Mouse (Mus musculus) thymus, postnatal 10 days (tissue): ENCODE results near the gene Ryk.

ENCODE experiments used
- DNase-seq, 2 experiments: peaks; one replicate each; pipeline ENCODE4 v3.0.0; 2021; ENCODE audit warnings: low spot score in 2 of 2

Ryk gene

GRCm38 (mm10) chr9:102834742-102835591 lies at the start of gene Ryk:
Ryk (plus strand) TSS chr9:102834917.
- peak in 1 of 2 experiments; percentile 6 for DNase-seq

GRCm38 (mm10) chr9:102789491-102789890 lies 45.2 kb upstream of the Ryk start:
- no peak for DNase-seq

- no peak for DNase-seq
Measured at GRCm38 (mm10) chr9:102791845-102792244, 42.9 kb upstream of the Ryk start.

GRCm38 (mm10) chr9:102792836-102793235 lies 41.9 kb upstream of the Ryk start:
- DNase-seq: no peak

GRCm38 (mm10) chr9:102793286-102793809 lies 41.4 kb upstream of the Ryk start:
- no peak for DNase-seq

DNA sequence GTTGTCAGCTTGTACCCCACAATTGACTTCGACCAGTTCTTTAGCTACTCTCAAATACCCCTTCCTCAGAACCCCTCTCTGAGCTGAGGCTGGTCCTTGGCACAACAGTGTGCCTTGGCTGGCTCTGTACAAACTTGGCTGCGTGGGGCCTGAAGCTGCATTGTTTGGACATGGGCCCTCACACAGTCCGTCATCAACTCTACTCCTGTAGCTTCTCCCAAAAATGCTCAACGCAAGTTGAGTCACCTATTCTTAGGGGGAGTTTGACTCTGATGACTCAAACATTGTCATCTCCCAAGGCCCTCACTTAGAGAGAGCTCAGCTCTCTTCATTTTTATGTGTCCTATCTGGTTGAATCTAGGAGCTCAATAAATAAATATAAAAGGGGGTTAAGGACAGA lies 36.3 kb upstream of the Ryk start:
- DNase-seq: no peak

DNA sequence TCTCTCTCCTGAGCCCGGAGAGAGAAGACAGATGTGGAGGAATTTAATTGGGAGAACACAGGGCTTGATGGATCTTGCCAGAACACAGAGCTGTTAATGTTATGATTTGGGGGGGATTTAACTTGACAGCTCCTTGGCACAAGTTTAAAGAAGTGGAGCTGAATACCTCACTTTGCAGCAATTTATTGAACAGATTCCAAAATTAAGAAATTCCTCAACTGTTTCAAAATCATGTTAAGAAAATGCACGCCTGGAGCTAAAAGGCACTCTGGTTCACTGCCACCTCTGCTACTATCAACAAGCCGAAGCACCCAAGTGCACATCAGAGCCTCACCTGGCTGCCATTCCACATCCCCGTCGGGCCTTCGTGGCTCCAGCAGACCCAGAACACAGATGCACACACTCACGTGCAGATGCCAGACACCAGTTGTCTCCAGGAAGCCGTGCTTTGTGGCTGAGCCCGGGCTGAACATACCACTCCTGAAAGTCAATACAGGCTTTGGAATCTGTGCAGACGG lies 28.6 kb upstream of the Ryk start:
- DNase-seq: no peak

DNA sequence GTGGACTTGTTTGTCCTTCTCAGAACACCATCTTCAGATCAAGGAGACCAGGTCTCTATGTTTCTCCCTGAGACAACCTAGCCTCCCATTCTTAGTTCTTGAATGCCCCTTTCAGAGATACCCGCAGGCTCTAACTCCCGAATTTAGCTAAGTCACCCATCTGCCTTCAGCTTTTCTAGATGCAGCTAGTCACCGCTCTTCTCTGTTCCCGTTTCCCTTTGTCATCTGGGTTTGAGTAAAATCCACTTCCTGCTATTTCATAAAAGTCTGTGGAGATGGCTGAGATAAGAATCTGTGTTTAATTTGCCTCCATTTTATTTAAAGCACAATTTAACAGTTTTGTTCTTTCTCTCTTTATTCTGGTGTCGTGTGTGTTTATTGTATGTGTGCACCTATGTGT lies 23.5 kb upstream of the Ryk start:
- DNase-seq: no peak

- no peak for DNase-seq
Measured at GRCm38 (mm10) chr9:102818228-102818627, 16.5 kb upstream of the Ryk start.

- DNase-seq: no peak
Measured at GRCm38 (mm10) chr9:102828604-102829003, 6.1 kb upstream of the Ryk start.

- no peak for DNase-seq
Measured at GRCm38 (mm10) chr9:102831541-102831940, 3.2 kb upstream of the Ryk start.

DNA sequence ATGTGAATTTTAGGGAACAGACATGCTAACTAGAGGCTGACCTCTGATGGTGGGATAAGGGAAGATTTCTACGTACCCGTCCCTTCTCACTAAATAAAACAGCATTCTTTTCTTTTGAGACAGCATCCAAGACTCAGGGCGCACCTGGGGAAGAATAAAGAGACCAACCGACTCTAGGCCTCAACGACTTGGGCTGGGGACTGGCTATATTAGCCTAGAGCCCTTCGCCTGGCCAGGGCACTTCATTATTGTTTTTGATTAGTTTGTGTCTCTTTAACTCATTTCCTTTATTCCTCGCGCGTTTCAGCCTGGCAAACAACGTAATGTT lies 339 bp upstream of the Ryk start:
- DNase-seq: no peak

GRCm38 (mm10) chr9:102836279-102836678 lies 1.6 kb downstream of the Ryk start:
- no peak for DNase-seq

DNA sequence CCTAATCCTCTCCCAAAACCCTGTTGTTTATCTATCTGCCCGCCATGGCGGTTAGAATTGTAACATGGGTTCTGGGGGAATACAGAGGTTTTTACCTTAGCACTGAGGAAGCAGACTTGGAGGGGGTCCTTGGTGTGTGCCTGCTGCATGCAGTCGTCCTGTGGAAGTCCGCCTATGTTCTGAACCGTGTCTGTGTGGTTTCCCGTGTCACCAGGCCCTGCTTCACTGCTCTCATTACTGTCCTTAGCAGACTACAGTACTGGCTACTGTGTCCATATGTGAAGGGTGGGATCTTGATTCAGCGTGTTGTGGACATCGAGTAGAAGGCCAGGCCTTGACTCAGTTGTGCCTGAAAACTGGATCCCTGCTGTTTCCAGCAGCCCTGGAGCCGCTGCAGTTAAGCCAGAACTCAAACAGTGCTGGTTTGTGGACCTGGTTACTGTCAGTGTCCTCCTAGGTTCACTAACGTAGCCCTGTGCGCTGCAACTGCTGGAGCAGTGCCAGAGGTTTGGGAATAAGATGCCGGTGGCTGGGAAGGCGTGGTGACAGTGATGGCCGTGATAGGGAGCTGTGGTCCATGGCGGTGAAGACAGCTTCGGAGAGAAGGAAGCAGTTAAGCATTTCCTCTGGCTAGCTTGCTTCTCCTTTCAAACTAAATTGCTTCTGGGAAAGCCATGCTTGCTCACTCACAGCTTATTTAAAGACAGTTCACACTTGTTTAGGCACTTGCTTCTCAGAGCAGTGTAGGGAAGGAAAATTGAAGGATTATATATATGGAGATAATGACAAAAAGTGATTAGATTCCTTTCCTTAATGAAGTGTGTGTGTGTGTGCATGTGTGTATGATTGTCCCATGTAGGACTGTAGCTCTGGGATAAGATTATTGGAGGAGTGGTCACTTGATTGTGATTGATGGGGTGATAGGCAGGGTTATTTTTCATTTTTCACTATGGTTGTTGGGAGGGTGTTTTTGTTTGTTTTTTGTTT lies 6.4 kb downstream of the Ryk start:
- DNase-seq: no peak

DNA sequence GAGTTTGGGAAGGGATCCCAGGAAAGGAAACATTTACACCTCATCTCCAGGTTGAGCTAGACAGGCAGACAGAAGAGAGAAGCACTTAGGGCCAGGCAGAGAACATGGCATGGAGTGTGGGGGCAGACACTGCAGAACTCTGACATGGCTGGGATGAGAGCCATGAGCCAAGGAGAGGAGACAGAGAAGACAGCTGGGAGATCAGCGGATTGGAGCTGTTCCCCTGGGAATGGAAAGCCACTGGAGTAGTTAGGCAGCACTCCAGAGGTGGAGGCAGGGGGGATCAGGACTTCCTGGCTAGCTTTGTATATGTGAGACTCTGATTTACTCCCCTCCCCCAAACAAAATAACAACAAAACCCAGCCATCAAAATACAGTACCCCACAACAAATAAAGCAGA lies 7.1 kb downstream of the Ryk start:
- no peak for DNase-seq

DNA sequence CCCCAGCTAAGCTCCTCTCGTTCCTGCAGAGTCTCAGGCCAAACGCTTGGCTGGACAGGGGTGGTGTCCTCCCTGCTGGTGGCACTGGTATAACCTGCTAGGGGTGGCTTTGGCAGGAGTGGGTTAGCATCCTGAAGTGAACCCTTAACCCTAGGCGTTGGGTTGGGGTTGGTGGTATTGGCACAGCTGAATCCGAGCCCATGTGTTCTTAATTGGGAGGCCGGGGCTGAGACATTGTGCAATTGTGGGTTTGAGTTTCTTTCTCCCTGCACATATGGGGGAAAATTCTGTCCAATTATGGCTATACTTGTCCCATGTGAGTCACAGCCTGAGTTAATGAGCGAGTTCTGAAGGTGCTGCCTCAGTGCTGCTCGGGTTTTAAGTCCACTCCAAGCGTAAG lies 7.8 kb downstream of the Ryk start:
- DNase-seq: no peak

DNA sequence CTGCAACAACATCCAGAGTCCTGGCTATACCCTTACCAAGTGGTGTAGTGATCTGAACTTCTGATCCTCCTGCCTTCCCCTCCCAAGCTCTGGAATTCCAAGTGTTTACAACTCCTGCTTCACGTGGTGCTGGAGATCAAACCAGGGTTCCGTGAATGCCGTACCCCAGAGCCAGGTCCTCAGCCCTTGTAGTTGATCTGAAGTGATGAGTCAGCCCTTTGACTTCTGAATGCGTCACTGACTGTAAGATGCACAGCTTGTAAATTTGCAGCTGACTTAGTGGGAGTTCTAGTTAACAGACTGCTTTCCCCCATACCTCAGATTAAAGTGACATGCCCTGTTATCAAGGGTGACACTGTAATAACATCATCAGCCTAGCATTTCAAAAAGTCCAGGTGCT lies 8.9 kb downstream of the Ryk start:
- DNase-seq: no peak

DNA sequence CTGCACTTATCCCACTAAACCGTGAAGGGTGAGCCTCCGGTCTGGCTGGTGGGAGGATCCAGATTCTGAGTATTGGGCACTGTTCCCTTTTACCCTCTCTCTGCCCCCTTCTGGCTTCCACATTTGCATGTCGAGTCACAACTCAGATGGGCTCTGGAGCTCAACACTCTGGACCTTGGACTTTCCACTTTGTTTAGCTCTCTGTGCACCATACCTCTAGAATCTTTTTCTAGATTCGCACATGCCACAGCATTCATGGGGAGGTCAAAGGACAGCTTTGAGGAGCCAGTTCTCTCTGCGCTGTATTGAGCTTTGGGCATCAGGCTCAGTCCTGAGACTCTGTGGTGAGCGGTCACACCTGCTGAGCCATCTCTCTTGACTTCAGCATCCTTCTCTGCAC lies 11.1 kb downstream of the Ryk start:
- no peak for DNase-seq

- DNase-seq: no peak
Measured at GRCm38 (mm10) chr9:102846348-102846747, 11.6 kb downstream of the Ryk start.

- DNase-seq: no peak
Measured at GRCm38 (mm10) chr9:102852076-102853022, 17.6 kb downstream of the Ryk start.

DNA sequence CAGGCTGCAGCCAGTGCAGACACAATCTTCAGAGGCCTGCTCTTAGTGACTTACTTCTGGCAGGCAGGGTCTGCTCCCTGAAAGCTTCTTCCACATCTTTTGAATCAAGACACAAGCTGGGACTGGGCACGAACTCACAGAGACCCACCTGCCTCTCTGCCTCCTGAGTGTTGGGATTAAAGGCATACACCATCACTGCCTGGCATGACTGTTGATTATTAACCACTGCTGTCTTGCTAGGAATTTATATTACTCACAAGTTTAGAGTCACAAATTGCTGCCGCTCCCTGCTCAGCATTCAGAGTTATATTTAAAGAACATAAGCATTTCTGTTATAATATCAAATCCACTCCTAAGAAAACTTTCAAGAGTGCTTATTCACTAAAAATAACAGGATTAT lies 23.1 kb downstream of the Ryk start:
- no peak for DNase-seq
